Mouse (Mus musculus) frontal cortex, postnatal 25 days (tissue): ENCODE data around the gene Olfr1043.
"Not testable (repeated sequence)": the region's sequence is repeated elsewhere in the genome, so short reads cannot be mapped to it uniquely, and the experiment has no call there.

Experiments used
- DNase-seq, 2 experiments: peaks; one replicate each; pipeline ENCODE4 v3.0.0; 2022; ENCODE audit warnings: low spot score in 2 of 2

Olfr1043 gene

DNA sequence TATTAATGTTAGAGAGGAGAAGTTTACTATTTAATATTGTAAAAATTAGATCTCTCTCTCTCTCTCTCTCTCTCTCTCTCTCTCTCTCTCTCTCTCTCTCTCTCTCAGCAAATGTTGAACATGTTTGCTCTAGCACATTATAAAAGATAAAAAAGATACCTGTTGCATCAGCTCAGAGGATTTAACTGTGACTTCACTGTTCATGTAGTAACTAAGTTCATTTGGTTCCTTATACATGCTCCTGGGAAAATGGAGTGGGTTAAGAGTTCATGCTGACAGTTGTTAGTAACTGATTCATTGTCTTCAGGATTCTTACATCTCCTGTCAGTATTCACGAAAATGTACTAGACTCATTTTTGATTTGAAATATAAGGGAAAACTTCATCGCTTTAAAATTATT is at the start of gene Olfr1043:
TSS of gene Olfr1043 (minus strand) at position 101 of the 400 bp plus-strand sequence.
- no peak for DNase-seq

DNA sequence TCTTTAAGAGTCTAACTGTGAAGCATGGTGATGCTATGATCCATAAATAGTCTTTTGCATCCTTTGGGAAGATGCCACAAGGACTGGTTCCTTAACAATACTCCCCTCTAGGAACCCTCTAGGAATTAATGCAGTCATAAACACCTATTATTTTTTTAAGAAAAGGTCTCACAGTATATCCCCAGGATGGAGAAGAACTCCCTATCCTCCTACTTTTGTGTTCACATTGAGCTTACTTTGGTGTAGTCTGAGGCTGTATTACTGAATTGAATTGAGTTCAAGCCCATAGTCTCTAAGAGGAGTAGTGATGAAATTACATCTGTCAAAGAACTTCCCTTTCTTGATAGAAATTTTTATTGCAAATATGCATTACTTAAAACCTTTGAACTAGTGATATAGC is 35.6 kb upstream of the Olfr1043 start, which contains the start of gene Olfr1045:
TSS of gene Olfr1045 (minus strand) at position 101 of the 400 bp plus-strand sequence.
- no peak for DNase-seq

DNA sequence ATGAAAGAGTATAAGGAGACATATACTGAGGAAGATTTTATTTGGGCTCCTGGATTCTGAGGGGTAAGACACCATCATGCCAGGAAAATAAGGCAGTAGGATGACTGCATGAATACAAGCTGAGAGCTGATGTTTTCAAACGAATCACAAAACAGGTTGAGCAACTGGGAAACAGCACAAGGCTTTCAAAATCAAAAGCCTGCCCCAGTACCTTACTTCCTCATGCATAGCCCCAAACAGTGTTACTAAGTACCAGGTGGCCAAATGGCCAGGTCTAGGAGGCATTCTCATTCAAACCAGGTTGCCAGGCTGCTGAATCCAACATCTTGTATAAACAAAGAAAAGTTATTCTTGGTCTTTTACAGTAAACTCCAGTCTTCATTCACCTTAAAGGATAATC is 28.5 kb upstream of the Olfr1043 start:
- no peak for DNase-seq

- no peak for DNase-seq
Measured at GRCm38 (mm10) chr2:86185583-86185982, 18.3 kb upstream of the Olfr1043 start, which contains the start of gene Olfr52. Gene Olfr52 (minus strand): TSS chr2:86185683.

- DNase-seq = no peak
Measured at GRCm38 (mm10) chr2:86179950-86180349, 12.6 kb upstream of the Olfr1043 start.

DNA sequence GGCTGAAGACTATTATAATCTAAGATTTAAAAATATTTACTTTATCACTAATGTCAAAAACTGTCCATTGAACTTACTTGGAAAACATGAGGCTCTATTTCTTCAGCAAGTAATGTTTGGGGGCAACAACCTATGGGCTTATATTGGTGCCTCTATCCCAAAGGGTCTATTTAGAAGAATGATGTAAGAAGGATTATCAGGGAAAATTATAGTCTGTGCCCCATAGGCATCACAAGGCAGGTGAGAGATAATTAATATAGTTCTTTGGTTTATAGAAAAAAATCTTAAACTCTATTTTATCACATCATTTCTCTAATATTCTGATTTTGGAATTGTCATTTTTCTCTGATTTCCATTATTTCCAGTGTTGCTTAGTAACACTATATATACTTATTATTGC is 10.4 kb upstream of the Olfr1043 start, which contains the start of gene Olfr1044:
TSS of gene Olfr1044 (minus strand) at position 101 of the 400 bp plus-strand sequence.
- DNase-seq = no peak

- DNase-seq = not testable (repeated sequence)
Measured at GRCm38 (mm10) chr2:86175422-86175821, 8.1 kb upstream of the Olfr1043 start.

- DNase-seq = no peak
Measured at GRCm38 (mm10) chr2:86161738-86162137, 5.6 kb downstream of the Olfr1043 start, which contains the start of gene Olfr1042. Gene Olfr1042 (minus strand): TSS chr2:86161838.

DNA sequence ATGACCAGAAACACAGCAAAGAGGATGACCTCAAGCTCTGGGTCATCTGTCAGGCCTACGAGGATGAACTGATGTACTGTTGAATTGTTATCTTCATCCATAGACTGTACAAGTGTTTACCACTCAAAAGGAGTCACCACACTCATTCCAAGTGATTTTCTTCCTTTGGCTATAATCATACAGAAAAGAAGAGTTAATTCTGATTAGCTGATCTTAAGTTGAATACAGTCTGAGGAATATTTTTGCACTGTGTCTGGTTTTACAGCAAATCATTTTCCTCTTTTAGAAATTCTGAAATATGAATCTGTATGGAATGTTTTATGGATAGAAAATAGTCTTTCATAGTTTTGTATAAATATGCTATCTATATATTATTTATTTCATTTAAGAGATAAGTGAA is 20.7 kb downstream of the Olfr1043 start, which contains the start of gene Olfr1040:
TSS of gene Olfr1040 (minus strand) at position 101 of the 400 bp plus-strand sequence.
- DNase-seq = no peak

DNA sequence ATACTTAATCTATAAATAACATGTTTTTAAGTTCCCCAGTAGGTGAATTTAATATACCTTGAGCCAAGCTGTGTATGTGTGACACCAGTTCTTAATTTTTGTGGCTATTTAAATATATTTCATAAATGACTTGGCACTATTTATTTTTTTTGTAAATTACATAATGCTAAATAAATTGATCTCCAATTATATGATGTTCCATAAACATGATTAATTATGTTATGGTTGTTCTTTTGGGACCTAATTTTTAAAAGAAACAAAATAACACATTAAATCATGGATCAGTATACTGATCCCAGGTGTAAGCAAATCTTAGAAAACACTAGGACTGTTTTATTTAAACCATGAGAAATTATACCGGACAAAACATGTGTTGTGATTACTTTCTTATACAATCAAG is 31.5 kb downstream of the Olfr1043 start, which contains the start of gene Olfr1039:
TSS of gene Olfr1039 (minus strand) at position 101 of the 400 bp plus-strand sequence.
- DNase-seq = no peak
